12 mouse cellular contexts compared by ENCODE assay signal in the genomic region with DNA sequence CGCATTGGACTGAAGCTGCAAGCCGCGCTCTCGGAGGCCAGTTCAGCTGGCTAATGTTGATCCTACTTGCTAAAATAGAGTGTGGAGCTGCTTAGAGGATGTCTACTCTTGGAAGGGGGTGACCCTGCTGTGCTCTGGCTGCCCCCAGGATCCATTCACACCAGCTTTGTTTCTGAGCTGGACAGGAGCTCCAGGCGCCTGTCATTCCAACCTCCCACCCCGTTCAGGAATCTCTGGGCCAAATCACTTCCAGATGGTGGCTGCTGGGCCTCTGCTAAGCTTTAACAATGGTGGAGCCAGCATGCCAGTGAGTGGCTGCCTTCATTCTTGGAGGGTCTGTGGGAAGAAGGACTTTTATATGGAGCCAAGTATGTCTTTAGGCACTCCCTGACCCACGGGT. TPM values are rescaled to one million over a fixed set of nuclear protein-coding genes. Genes with fewer than 3 reads are reported as not detected.
DNase-seq lines count a peak whose midpoint lies in the region; ATAC-seq and TF ChIP-seq lines count a peak whose summit lies in the region.
"Had no signal": no experiment of that assay in that cellular context is flagged by ENCODE, and none has a peak within 500 bp of the region (broad histone marks: within the 10 kb centered on the region; RNA-seq: fewer than 3 reads in every experiment).

No protein-coding gene starts in this region.

- no peak for TF ChIP-seq POLR2A in myocyte (IDR thresholded peaks at IDR 0.05; ENCODE audit: insufficient read length, low read depth)

- H3K36me3 ChIP-seq in liver, postnatal 0 days (replicated peaks; ENCODE audit: insufficient read depth, low read length) = no peaks in the 10 kb centered on the region
- no peaks in the 10 kb centered on the region for H3K36me3 ChIP-seq in liver, embryonic 11.5 days (ENCODE audit: control insufficient read depth, insufficient read depth, low read length)
- H3K36me3 ChIP-seq in heart, embryonic 11.5 days (ENCODE audit: control insufficient read depth, insufficient read depth, low read length) = no peaks in the 10 kb centered on the region
- H3K36me3 ChIP-seq in myocyte (ENCODE audit: control insufficient read depth, insufficient read depth) = no peaks in the 10 kb centered on the region

- no peak for ATAC-seq in liver, postnatal 0 days
- no peak for ATAC-seq in liver, embryonic 11.5 days (replicated peaks; ENCODE audit: low FRiP score)
- no peak for ATAC-seq in heart, embryonic 11.5 days (replicated peaks; ENCODE audit: insufficient number of reproducible peaks, low FRiP score, low TSS enrichment)
- ATAC-seq: Patski had no signal

- 0 out of 2 replicates have a peak overlapping the region, but pooled peaks have one; percentile 16 for H3K27ac ChIP-seq in liver, postnatal 0 days (ENCODE audit: low read depth)
- no peak overlapping the region for H3K27ac ChIP-seq in liver, embryonic 11.5 days (ENCODE audit: low read depth, low read length)
- peak overlapping the region; percentile 42 for H3K27ac ChIP-seq in heart, embryonic 11.5 days (ENCODE audit: low read depth, low read length)

- H3K79me2 ChIP-seq in myocyte (ENCODE audit: control insufficient read depth, insufficient read depth) = peaks cover 98% of the 10 kb centered on the region

- H3K9me3 ChIP-seq in liver, postnatal 0 days (ENCODE audit: low read length) = no peaks in the 10 kb centered on the region
- H3K9me3 ChIP-seq in liver, embryonic 11.5 days (ENCODE audit: control insufficient read depth, low read length) = no peaks in the 10 kb centered on the region
- H3K9me3 ChIP-seq in heart, embryonic 11.5 days (replicated peaks; ENCODE audit: control insufficient read depth, low read length) = no peaks in the 10 kb centered on the region

- no peaks in the 10 kb centered on the region for H3K27me3 ChIP-seq in liver, postnatal 0 days (ENCODE audit: insufficient read depth, low read length)
- no peaks in the 10 kb centered on the region for H3K27me3 ChIP-seq in liver, embryonic 11.5 days (replicated peaks; ENCODE audit: control insufficient read depth, insufficient read depth, low read length)
- no peaks in the 10 kb centered on the region for H3K27me3 ChIP-seq in heart, embryonic 11.5 days (ENCODE audit: control insufficient read depth, insufficient read depth, low read length)
- no peaks in the 10 kb centered on the region for H3K27me3 ChIP-seq in myocyte (ENCODE audit: control insufficient read depth, insufficient read depth, insufficient read length)
- H3K27me3 ChIP-seq: Patski had no signal

- peaks cover 40% of the 10 kb centered on the region for H3K4me1 ChIP-seq in liver, postnatal 0 days (ENCODE audit: insufficient read depth)
- peaks cover 17% of the 10 kb centered on the region for H3K4me1 ChIP-seq in liver, embryonic 11.5 days (replicated peaks; ENCODE audit: control insufficient read depth, insufficient read depth, low read length)
- H3K4me1 ChIP-seq in heart, embryonic 11.5 days (ENCODE audit: control insufficient read depth, insufficient read depth, low read length) = peaks cover 49% of the 10 kb centered on the region

- no peak for TF ChIP-seq CTCF in liver, postnatal 0 days (IDR thresholded peaks at IDR 0.05; ENCODE audit: low read depth)

- no peak overlapping the region for H3K4me3 ChIP-seq in liver, postnatal 0 days (ENCODE audit: low read depth, low read length)
- no peak overlapping the region for H3K4me3 ChIP-seq in liver, embryonic 11.5 days (ENCODE audit: low read depth, low read length)
- no peak overlapping the region for H3K4me3 ChIP-seq in heart, embryonic 11.5 days (ENCODE audit: low read depth, low read length)
- no peak overlapping the region for H3K4me3 ChIP-seq in myocyte
- H3K4me3 ChIP-seq: erythroblast, embryonic 14.5 days had no signal

- no peak for DNase-seq in liver, postnatal 0 days
- DNase-seq in liver, embryonic 11.5 days (ENCODE audit: low spot score) = no peak
- peak; percentile 89 for DNase-seq in embryo, embryonic 11 days
- DNase-seq in c-Kit-positive CD71-positive TER-119-positive erythroid progenitor cells, embryonic 14.5 days (ENCODE audit: low spot score) = no peak
- no peak for DNase-seq in cerebellum, postnatal 4 days (ENCODE audit: low spot score in 2 of 2)
- no peak for DNase-seq in urinary bladder, postnatal 36 days (ENCODE audit: low spot score in 2 of 2)
- DNase-seq: thymus, adult 18-20 months had no signal

- 58% methylated on average over 7 of the region's 7 CpGs for WGBS in liver, postnatal 0 days (ENCODE audit: insufficient replicate concordance)
- 64% methylated on average over 7 of the region's 7 CpGs for WGBS in liver, embryonic 11.5 days
- WGBS in heart, embryonic 11.5 days (ENCODE audit: insufficient replicate concordance) = 25% methylated on average over 7 of the region's 7 CpGs

- TF ChIP-seq EP300 in liver, postnatal 0 days (IDR thresholded peaks at IDR 0.05; ENCODE audit: low read depth) = no peak

- no peak overlapping the region for H3K9ac ChIP-seq in liver, postnatal 0 days (replicated peaks)
- no peak overlapping the region for H3K9ac ChIP-seq in liver, embryonic 11.5 days (ENCODE audit: low read depth, low read length)
- H3K9ac ChIP-seq in heart, embryonic 11.5 days (ENCODE audit: low read depth, low read length) = peak overlapping the region; percentile 34; the same call in 1 of the 2 replicates

- no peak overlapping the region for H3K4me2 ChIP-seq in liver, postnatal 0 days (ENCODE audit: low read depth, low read length)
- H3K4me2 ChIP-seq in liver, embryonic 11.5 days = no peak overlapping the region
- peak overlapping the region; percentile 43 for H3K4me2 ChIP-seq in heart, embryonic 11.5 days
- H3K4me2 ChIP-seq in myocyte (ENCODE audit: low read depth) = peak overlapping the region; percentile 85

- H3ac ChIP-seq in myocyte (ENCODE audit: control insufficient read depth, insufficient read length) = no peak overlapping the region

TF ChIP-seq in myocyte, 11 proteins besides CTCF, POLR2A, EP300 and RAD21:
- TF ChIP-seq E2F4 (IDR thresholded peaks at IDR 0.05; ENCODE audit: insufficient read depth) (no peak), MAX (IDR thresholded peaks at IDR 0.05; ENCODE audit: low read depth) (no peak), POLR2AphosphoS2 (IDR thresholded peaks at IDR 0.05; ENCODE audit: insufficient read length, low read depth) (no peak), TCF12 (IDR thresholded peaks at IDR 0.05; ENCODE audit: insufficient read depth, poor library complexity, severe bottlenecking) (no peak), MYOD1 (IDR thresholded peaks at IDR 0.05; ENCODE audit: control insufficient read depth in 1 of 3, insufficient read length in 2 of 3, low read depth in 2 of 3) (no peak), MYOG (IDR thresholded peaks at IDR 0.05; ENCODE audit: control insufficient read depth in 1 of 3, insufficient read depth in 1 of 3, insufficient read length in 2 of 3, low read depth in 2 of 3) (no peak), USF1 (IDR thresholded peaks at IDR 0.05; ENCODE audit: low read depth) (no peak), REST (IDR thresholded peaks at IDR 0.05; ENCODE audit: insufficient read depth, insufficient read length) (no peak)

RNA-seq across cellular contexts. Expression of a gene that starts 4.9 kb away (rescaled TPM):
- 2.5 and 2.9 TPM in 2 replicates for polyA plus RNA-seq in liver, postnatal 0 days (2015; fragmentation: Nextera tagmentation; extraction: Ambion mirVana)
- polyA plus RNA-seq in liver, embryonic 11.5 days (2014; fragmentation: Nextera tagmentation; extraction: Ambion mirVana) = 13.3 and 14.2 TPM in 2 replicates
- 13.1 and 13.6 TPM in 2 replicates for polyA plus RNA-seq in heart, embryonic 11.5 days (2014; fragmentation: Nextera tagmentation; extraction: Ambion mirVana)
- 54.5 TPM for polyA plus RNA-seq in myocyte (2012; fragmentation: generic; extraction: Trizol)

RNA-seq across cellular contexts. Expression of a gene that starts 31.3 kb away (rescaled TPM):
- not detected in 2 replicates for polyA plus RNA-seq in liver, postnatal 0 days (2015; fragmentation: Nextera tagmentation; extraction: Ambion mirVana)
- not detected in 2 replicates for polyA plus RNA-seq in liver, embryonic 11.5 days (2014; fragmentation: Nextera tagmentation; extraction: Ambion mirVana)
- polyA plus RNA-seq in heart, embryonic 11.5 days (2014; fragmentation: Nextera tagmentation; extraction: Ambion mirVana) = not detected in 2 replicates
- not detected for polyA plus RNA-seq in myocyte (2012; fragmentation: generic; extraction: Trizol)
- polyA plus RNA-seq: erythroblast, embryonic 14.5 days; neural tube, embryonic 14.5 days; Patski had no signal

Comparison
In these comparisons a context has a peak if more than half of its experiments do, and no peak if none do; other contexts are left out.
1. H3K4me2 ChIP-seq: peak in heart, embryonic 11.5 days (single experiment) and myocyte (single experiment); none in liver, postnatal 0 days (single experiment) and liver, embryonic 11.5 days (single experiment).